Mouse (Mus musculus) embryonic facial prominence, embryonic 11.5 days (tissue): ENCODE data around the gene Ccdc90b. TPM values are rescaled to one million over a fixed set of nuclear protein-coding genes. Genes with fewer than 3 reads are reported as not detected.

Source experiments
- ATAC-seq: fragments of 200-750 bp; cut with Nextera tagmentation; replicated peaks from 2 replicates; pipeline ENCODE4 v1.8.0; 2017; ENCODE audit warnings: low read depth; ENCODE audit not compliant: insufficient number of reproducible peaks, low FRiP score, low TSS enrichment
- DNase-seq: peaks from one replicate; pipeline ENCODE4 v3.0.0-alpha.2; 2015; ENCODE audit warnings: low spot score
- H3K27ac ChIP-seq: fragments of 300-500 bp; sonication (generic); replicated peaks from 2 replicates; pipeline ENCODE4 v1.5.1; 2014; ENCODE audit warnings: mild to moderate bottlenecking, low read depth, low read length, control low read depth
- H3K27me3 ChIP-seq: fragments of 300-500 bp; sonication (generic); 2 replicates; pipeline ENCODE4 v1.6.1; 2014; ENCODE audit warnings: mild to moderate bottlenecking, low read length, moderate library complexity, mixed read lengths; ENCODE audit not compliant: control insufficient read depth, insufficient read depth
- H3K36me3 ChIP-seq: fragments of 300-500 bp; sonication (generic); replicated peaks from 2 replicates; pipeline ENCODE4 v1.6.1; 2014; ENCODE audit warnings: low read depth, mild to moderate bottlenecking, low read length, moderate library complexity, mixed read lengths; ENCODE audit not compliant: control insufficient read depth, insufficient read depth
- H3K4me1 ChIP-seq: fragments of 300-500 bp; sonication (generic); 2 replicates; pipeline ENCODE4 v1.6.1; 2014; ENCODE audit warnings: low read length, mixed read lengths; ENCODE audit not compliant: control insufficient read depth, insufficient read depth
- H3K4me2 ChIP-seq: fragments of 300-500 bp; sonication (generic); 2 replicates; pipeline ENCODE4 v1.6.1; 2014; ENCODE audit warnings: low read depth, mild to moderate bottlenecking, control low read depth, low read length, moderate library complexity
- H3K4me3 ChIP-seq: fragments of 300-500 bp; sonication (generic); 2 replicates; pipeline ENCODE4 v1.5.1; 2014; ENCODE audit warnings: low read depth, low read length, control low read depth
- H3K9ac ChIP-seq: fragments of 300-500 bp; sonication (generic); replicated peaks from 2 replicates; pipeline ENCODE4 v1.6.1; 2014; ENCODE audit warnings: mild to moderate bottlenecking, control low read depth, low read length
- H3K9me3 ChIP-seq: fragments of 300-500 bp; sonication (generic); replicated peaks from 2 replicates; pipeline ENCODE4 v1.6.1; 2016; ENCODE audit warnings: mild to moderate bottlenecking, low read length, inconsistent platforms, mixed read lengths; ENCODE audit not compliant: control insufficient read depth
- WGBS: fragments of 180-500 bp; shearing (Covaris S2); extraction: QIAGEN DNeasy Blood & Tissue Kit; methylation state at CpG from one replicate; pipeline ENCODE4 v1.1.7; 2014; 5-methylcytosine and 5-hydroxymethylcytosine counted together
- polyA plus RNA-seq: library from polyadenylated mRNA; unstranded; fragments of >200 nt; fragmentation: Nextera tagmentation; extraction: Ambion mirVana; gene quantifications from 2 replicates; pipeline ENCODE4 v1.2.1, GENCODE M21; 2014

Gene Ccdc90b
- polyA plus RNA-seq, 1 experiment from 2014 or later = 76.0 TPM

DNA sequence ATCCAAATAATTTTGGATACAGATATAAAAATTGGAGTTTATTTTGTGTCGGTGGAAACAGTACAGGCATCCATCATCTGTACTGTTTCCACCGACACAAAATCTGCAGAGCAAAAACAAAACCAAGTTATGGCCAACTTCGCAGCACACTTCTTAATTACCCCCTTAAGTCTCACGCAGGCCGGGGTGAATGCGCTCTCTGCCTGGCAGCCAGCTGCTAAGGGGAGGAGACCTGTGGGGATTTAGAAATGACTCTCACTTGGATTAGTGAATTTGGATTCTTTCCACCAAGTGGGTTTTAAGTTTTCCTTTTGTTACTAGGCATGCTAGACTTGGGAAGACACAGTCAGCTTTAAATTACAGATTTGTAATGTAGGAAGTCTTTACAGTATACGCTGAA, 49.9 kb downstream of the Ccdc90b start:
- Histone ChIP-seq H3K9me3 (no peaks in the 10 kb centered on the region), H3K4me1 (no peaks in the 10 kb centered on the region), H3K4me2 (no peak overlapping the region), H3K9ac (no peak overlapping the region), H3K36me3 (no peaks in the 10 kb centered on the region), H3K27ac (no peak overlapping the region), H3K4me3 (no peak overlapping the region), H3K27me3 (no peaks in the 10 kb centered on the region)
- DNase-seq (no peak), ATAC-seq (no peak)
- 71% methylated on average over 7 of the region's 7 CpGs for WGBS

DNA sequence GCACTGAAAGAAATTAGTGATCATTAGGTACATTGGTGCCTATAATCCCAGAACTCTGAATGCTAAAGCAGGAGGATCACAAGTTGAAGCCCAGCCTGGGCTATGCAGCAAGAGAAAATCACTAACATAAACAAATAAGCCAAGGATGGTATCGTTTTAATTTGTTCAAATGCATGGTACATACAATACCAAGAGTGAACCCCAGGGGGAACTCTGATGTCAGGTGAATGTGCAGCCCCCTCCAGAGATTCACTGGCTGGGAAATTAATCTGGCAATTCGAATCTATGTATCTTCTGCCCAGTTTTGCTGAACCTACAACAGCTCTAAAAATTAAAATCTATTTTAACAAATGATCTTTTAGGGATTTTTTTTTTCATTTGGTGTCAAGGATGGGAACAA, 63.5 kb downstream of the Ccdc90b start:
- ATAC-seq = no peak
- Histone ChIP-seq H3K4me2 (no peak overlapping the region), H3K9ac (no peak overlapping the region), H3K27ac (no peak overlapping the region), H3K36me3 (no peaks in the 10 kb centered on the region), H3K9me3 (no peaks in the 10 kb centered on the region), H3K4me1 (no peaks in the 10 kb centered on the region), H3K4me3 (no peak overlapping the region), H3K27me3 (no peaks in the 10 kb centered on the region)
- 50% methylated on average over 2 of the region's 2 CpGs for WGBS
- peak; percentile 22 for DNase-seq

DNA sequence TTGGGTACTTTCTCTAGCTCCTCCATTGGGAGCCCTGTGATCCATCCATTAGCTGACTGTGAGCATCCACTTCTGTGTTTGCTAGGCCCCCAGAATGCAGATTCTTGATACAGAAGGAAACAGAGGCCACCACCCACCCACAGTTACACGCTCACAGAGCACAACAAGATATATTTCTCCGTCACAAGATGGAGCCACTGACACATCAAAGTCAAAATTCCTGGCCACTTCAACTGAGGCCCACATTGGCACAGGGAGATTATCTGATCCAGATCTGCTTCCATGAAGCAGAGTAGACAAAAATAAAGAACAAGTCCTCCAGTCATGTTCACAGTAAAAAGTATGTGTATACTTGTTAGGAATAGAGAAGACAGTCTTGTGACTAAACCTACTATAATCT, 69.2 kb downstream of the Ccdc90b start:
- no peak overlapping the region for H3K4me2 ChIP-seq
- 50% methylated on average over 2 of the region's 2 CpGs for WGBS
- H3K36me3 ChIP-seq = no peaks in the 10 kb centered on the region
- H3K9ac ChIP-seq = no peak overlapping the region
- H3K4me1 ChIP-seq = no peaks in the 10 kb centered on the region
- no peaks in the 10 kb centered on the region for H3K27me3 ChIP-seq
- DNase-seq (peak; percentile 24), ATAC-seq (no peak)
- no peak overlapping the region for H3K27ac ChIP-seq
- H3K4me3 ChIP-seq = no peak overlapping the region
- H3K9me3 ChIP-seq = no peaks in the 10 kb centered on the region

Other genes with a start within 250 kb of the Ccdc90b start
- 6.9 and 8.8 TPM in 2 replicates for gene Ankrd42, start 76.0 kb downstream of the Ccdc90b start, polyA plus RNA-seq
- 24.0 and 24.1 TPM in 2 replicates for gene Pcf11, start 108.8 kb downstream of the Ccdc90b start, polyA plus RNA-seq
- 21.4 and 23.8 TPM in 2 replicates for gene Rab30, start 180.5 kb downstream of the Ccdc90b start, polyA plus RNA-seq